Comparison of ENCODE assay signal across 18 mouse cellular contexts in genomic region chr1:28053980-28054379, GRCm38 (mm10).
DNase-seq lines count a peak whose midpoint lies in the region; ATAC-seq and TF ChIP-seq lines count a peak whose summit lies in the region.
"Had no signal": no experiment of that assay in that cellular context is flagged by ENCODE, and none has a peak within 500 bp of the region (broad histone marks: within the 10 kb centered on the region; RNA-seq: fewer than 3 reads in every experiment).

No protein-coding gene starts in this region.

- no peaks in the 10 kb centered on the region for H3K36me3 ChIP-seq in lung, postnatal 0 days (ENCODE audit: insufficient read depth, low read length)
- H3K36me3 ChIP-seq: embryonic facial prominence, embryonic 15.5 days; hindbrain, embryonic 15.5 days; liver, embryonic 12.5 days had no signal

- no peaks in the 10 kb centered on the region for H3K27me3 ChIP-seq in lung, postnatal 0 days (replicated peaks; ENCODE audit: insufficient read depth, low read length)
- H3K27me3 ChIP-seq: embryonic facial prominence, embryonic 15.5 days; hindbrain, embryonic 15.5 days; liver, embryonic 12.5 days had no signal

- H3K9ac ChIP-seq in lung, postnatal 0 days (replicated peaks; ENCODE audit: low read depth), result no peak overlapping the region
- H3K9ac ChIP-seq: embryonic facial prominence, embryonic 15.5 days; hindbrain, embryonic 15.5 days; liver, embryonic 12.5 days had no signal

- no peak for ATAC-seq in lung, postnatal 0 days
- ATAC-seq in megakaryocyte-erythroid progenitor cell, adult 5-6 weeks (replicated peaks; ENCODE audit: low FRiP score, low TSS enrichment, poor library complexity, severe bottlenecking), result no peak
- ATAC-seq: forebrain, embryonic 14.5 days; liver, embryonic 12.5 days had no signal

- TF ChIP-seq EP300 in lung, postnatal 0 days (IDR thresholded peaks at IDR 0.05), result no peak

- WGBS in lung, postnatal 0 days, result 58% methylated on average over 4 of the region's 4 CpGs

- H3K4me2 ChIP-seq in lung, postnatal 0 days (replicated peaks; ENCODE audit: low read depth, low read length), result no peak overlapping the region
- H3K4me2 ChIP-seq: embryonic facial prominence, embryonic 15.5 days; hindbrain, embryonic 15.5 days; liver, embryonic 12.5 days had no signal

- no peak overlapping the region for H3K4me3 ChIP-seq in lung, postnatal 0 days (ENCODE audit: low read depth, low read length)
- H3K4me3 ChIP-seq: embryonic facial prominence, embryonic 15.5 days; hindbrain, embryonic 15.5 days; liver, embryonic 12.5 days had no signal

- peak; percentile 44 for DNase-seq in lung, postnatal 0 days (ENCODE audit: low spot score)
- DNase-seq in lung, postnatal 25 days (ENCODE audit: low spot score), result no peak
- peak; percentile 4 for DNase-seq in NIH3T3 (ENCODE audit: low read depth)
- DNase-seq in c-Kit-positive CD71-negative TER-119-negative erythroid progenitor cells, embryonic 14.5 days (ENCODE audit: low read depth), result peak; percentile 4
- peak; percentile 22 for DNase-seq in telencephalon, adult 2 months (ENCODE audit: low read depth, low spot score)
- no peak for DNase-seq in thymus, postnatal 4 days
- DNase-seq: cerebellum, adult 11 months; kidney, adult 2 months; kidney, postnatal 4 days; left cerebral cortex, postnatal 4 days; lung, postnatal 4 days; midbrain, embryonic 14.5 days; thymus, adult 2 months had no signal

- no peaks in the 10 kb centered on the region for H3K4me1 ChIP-seq in lung, postnatal 0 days (ENCODE audit: insufficient read depth, low read depth, low read length)
- H3K4me1 ChIP-seq: embryonic facial prominence, embryonic 15.5 days; hindbrain, embryonic 15.5 days; liver, embryonic 12.5 days had no signal

- no peaks in the 10 kb centered on the region for H3K9me3 ChIP-seq in lung, postnatal 0 days (ENCODE audit: low read length)
- H3K9me3 ChIP-seq: embryonic facial prominence, embryonic 15.5 days; hindbrain, embryonic 15.5 days; liver, embryonic 12.5 days had no signal

- TF ChIP-seq CTCF in lung, postnatal 0 days (IDR thresholded peaks at IDR 0.05), result no peak

- H3K27ac ChIP-seq in lung, postnatal 0 days (ENCODE audit: low read length), result no peak overlapping the region
- H3K27ac ChIP-seq: embryonic facial prominence, embryonic 15.5 days; hindbrain, embryonic 15.5 days; liver, embryonic 12.5 days had no signal

Comparison
In these comparisons a context has a peak if more than half of its experiments do, and no peak if none do; other contexts are left out.
1. DNase-seq: peak in lung, postnatal 0 days (single experiment), NIH3T3 (single experiment), c-Kit-positive CD71-negative TER-119-negative erythroid progenitor cells, embryonic 14.5 days (single experiment) and telencephalon, adult 2 months (single experiment); none in lung, postnatal 25 days (single experiment) and thymus, postnatal 4 days (single experiment).